Mouse (Mus musculus) heart, adult 18-20 months (tissue): ENCODE measurements around the gene Olfr904. TPM values are rescaled to one million over a fixed set of nuclear protein-coding genes. Genes with fewer than 3 reads are reported as not detected.
"Not testable (repeated sequence)": the region's sequence is repeated elsewhere in the genome, so short reads cannot be mapped to it uniquely, and the experiment has no call there.

Experiments used
- DNase-seq, 2 experiments: peaks; one replicate each; pipeline ENCODE4 v3.0.0; 2021 to 2022; ENCODE audit warnings: mixed read lengths in 1 of 2
- long read RNA-seq, 2 experiments: library from polyadenylated mRNA; stranded (forward); transcript quantifications; one replicate each; pipeline ENCODE4 v2.0.0; 2021
- total RNA-seq, 2 experiments: library from RNA; stranded (reverse); gene quantifications; 2 replicates each; pipeline ENCODE4 v1.2.3; 2021

Gene Olfr904
- total RNA-seq: not detected
- long read RNA-seq, experiment 1: 0 reads
- long read RNA-seq, experiment 2: 0 reads

DNA sequence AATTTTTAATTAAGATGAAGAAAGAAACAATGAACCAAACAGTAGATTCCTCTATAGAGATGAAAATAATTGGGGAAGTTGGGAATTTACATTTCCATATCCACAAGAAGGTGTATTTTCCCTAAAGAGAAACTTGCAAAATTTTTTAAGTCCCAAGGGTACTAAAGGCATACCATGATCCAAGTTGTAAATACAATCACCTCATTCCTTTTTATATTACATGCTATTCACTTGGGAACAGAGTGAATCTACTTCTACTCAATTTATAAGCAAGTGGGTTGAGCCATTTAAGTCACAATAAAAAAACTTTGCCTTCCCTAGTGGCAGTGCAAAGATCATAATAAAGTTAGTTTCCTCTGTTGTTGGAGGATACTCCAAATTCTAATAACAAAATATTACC lies at the start of gene Olfr904:
Olfr904 (plus strand) TSS at position 301 of the 400 bp plus-strand sequence.
- DNase-seq: no peak

DNA sequence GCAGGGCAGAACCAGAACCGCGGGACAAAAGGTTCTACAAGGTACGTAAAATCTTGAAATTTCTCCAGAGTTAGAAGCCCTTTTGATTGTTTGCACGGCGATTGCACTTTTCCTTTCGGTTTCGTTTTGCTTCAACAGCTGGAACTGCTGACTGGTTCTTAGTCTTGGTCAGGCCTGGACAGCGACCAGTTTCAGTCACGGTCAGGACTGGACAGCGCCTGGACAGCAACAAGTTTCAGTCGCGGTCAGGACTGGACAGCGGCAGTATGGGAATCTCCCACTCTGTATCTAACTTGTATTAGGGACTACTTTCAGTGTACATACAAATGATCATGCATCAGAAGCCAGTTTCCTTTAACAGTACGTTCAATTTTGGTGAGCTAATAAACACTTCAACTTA lies 49.4 kb upstream of the Olfr904 start:
- not testable (repeated sequence) for DNase-seq

DNA sequence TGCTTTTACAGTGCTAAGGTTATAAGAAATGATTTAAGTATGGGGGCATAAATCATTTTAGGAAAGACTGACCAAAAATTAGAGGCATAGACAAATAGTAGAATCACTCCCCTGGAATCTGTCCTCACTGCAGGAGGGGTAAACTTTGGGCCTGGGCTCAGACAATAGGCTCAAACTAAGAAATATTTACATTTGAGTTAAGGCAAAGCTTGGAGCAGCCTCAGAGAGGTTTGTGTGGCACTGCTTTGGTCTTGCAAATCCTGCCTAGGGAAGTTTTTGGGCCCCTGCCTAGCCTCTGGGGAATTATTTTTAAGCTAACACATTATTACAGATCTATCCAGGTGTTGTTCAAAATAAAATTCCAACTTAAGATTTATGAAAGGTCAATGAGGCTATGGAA lies 39.1 kb upstream of the Olfr904 start:
- no peak for DNase-seq

DNA sequence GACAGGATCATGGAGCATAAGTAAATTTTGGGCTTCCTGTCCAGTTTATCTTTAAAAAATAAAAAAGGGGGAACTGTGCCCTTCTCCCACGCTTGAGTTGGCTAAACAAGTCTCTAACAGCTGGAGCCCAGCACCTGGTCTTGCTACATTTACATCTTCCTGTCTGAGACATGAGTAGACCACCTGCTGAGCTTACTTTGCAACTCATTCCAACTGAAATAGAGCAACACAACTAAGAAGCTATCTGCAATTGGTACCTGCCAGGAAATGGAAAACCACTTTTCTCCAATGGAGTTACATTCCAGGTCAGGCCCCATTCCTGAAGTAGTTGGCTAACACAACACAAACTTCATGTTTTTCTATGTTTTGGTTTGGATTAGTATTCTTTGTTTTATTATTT lies 35.9 kb upstream of the Olfr904 start:
- DNase-seq: no peak

GRCm38 (mm10) chr9:38429155-38429554 lies 33.8 kb upstream of the Olfr904 start, which contains the start of gene Olfr901:
TSS of gene Olfr901 (plus strand) at chr9:38429455.
- DNase-seq: no peak

- no peak for DNase-seq
Measured at GRCm38 (mm10) chr9:38447352-38447751, 15.6 kb upstream of the Olfr904 start, which contains the start of gene Olfr902. TSS of gene Olfr902 (plus strand) at chr9:38447652.

- no peak for DNase-seq
Measured at GRCm38 (mm10) chr9:38470807-38471206, 7.9 kb downstream of the Olfr904 start, which contains the start of gene Olfr905. TSS of gene Olfr905 (plus strand) at chr9:38471107.

DNA sequence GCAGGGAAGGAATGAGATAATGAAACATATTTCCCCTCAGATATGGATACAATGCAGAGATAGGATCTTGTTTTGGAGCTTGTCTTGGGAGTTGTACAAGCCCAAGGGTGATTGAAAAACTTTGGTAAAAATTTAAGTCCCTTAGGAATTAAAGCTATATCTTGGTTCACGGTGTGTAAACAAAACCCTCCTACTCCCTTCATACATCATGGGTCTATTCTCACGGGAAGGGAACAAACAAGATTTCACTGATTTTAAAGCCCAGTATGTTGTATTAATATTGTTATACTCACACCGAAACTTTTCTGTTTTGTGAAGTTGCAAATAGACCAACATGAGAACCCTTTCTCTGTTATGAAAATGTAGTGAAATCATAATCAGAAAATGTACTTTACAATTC lies 23.8 kb downstream of the Olfr904 start, which contains the start of gene Olfr906:
Olfr906 (plus strand) TSS at position 301 of the 400 bp plus-strand sequence.
- no peak for DNase-seq

GRCm38 (mm10) chr9:38495501-38495900 lies 32.6 kb downstream of the Olfr904 start, which contains the start of gene Olfr907:
TSS of gene Olfr907 (plus strand) at chr9:38495801.
- DNase-seq: no peak

GRCm38 (mm10) chr9:38512353-38512752 lies 49.4 kb downstream of the Olfr904 start:
- no peak for DNase-seq

Other genes starting within 250 kb of the Olfr904 start
- gene Olfr894, start 245.1 kb upstream of the Olfr904 start, total RNA-seq: not detected
- gene Olfr143, start 210.4 kb upstream of the Olfr904 start, total RNA-seq: not detected
- gene Olfr895, start 195.3 kb upstream of the Olfr904 start, total RNA-seq: not detected
- gene Olfr896-ps1, start 172.0 kb upstream of the Olfr904 start, total RNA-seq: not detected
- not detected for gene Olfr25, start 134.1 kb upstream of the Olfr904 start, total RNA-seq
- not detected for gene Olfr898, start 114.7 kb upstream of the Olfr904 start, total RNA-seq
- not detected for gene Olfr250, start 96.2 kb upstream of the Olfr904 start, total RNA-seq
- not detected for gene Olfr251, start 86.1 kb upstream of the Olfr904 start, total RNA-seq
- gene Olfr147, start 61.4 kb upstream of the Olfr904 start, total RNA-seq: not detected
- gene Olfr901, start 33.7 kb upstream of the Olfr904 start, total RNA-seq: not detected
- gene Olfr902, start 15.5 kb upstream of the Olfr904 start, total RNA-seq: not detected
- not detected for gene Olfr905, start 8.0 kb downstream of the Olfr904 start, total RNA-seq
- gene Olfr906, start 23.9 kb downstream of the Olfr904 start, total RNA-seq: not detected
- not detected for gene Olfr907, start 32.7 kb downstream of the Olfr904 start, total RNA-seq
- gene Olfr911-ps1, start 58.4 kb downstream of the Olfr904 start, total RNA-seq: not detected
- gene Olfr910, start 74.7 kb downstream of the Olfr904 start, total RNA-seq: not detected
- not detected for gene Olfr912, start 117.0 kb downstream of the Olfr904 start, total RNA-seq
- not detected for gene Olfr913, start 129.6 kb downstream of the Olfr904 start, total RNA-seq
- not detected for gene Olfr914, start 142.0 kb downstream of the Olfr904 start, total RNA-seq
- not detected for gene Olfr916, start 196.7 kb downstream of the Olfr904 start, total RNA-seq
- gene Olfr917, start 202.7 kb downstream of the Olfr904 start, total RNA-seq: not detected
- gene Olfr918, start 211.5 kb downstream of the Olfr904 start, total RNA-seq: not detected
- gene Olfr919, start 240.5 kb downstream of the Olfr904 start, total RNA-seq: not detected